Mouse (Mus musculus): ENCODE data around the gene Eif4e2.

The Eif4e2 gene

DNA sequence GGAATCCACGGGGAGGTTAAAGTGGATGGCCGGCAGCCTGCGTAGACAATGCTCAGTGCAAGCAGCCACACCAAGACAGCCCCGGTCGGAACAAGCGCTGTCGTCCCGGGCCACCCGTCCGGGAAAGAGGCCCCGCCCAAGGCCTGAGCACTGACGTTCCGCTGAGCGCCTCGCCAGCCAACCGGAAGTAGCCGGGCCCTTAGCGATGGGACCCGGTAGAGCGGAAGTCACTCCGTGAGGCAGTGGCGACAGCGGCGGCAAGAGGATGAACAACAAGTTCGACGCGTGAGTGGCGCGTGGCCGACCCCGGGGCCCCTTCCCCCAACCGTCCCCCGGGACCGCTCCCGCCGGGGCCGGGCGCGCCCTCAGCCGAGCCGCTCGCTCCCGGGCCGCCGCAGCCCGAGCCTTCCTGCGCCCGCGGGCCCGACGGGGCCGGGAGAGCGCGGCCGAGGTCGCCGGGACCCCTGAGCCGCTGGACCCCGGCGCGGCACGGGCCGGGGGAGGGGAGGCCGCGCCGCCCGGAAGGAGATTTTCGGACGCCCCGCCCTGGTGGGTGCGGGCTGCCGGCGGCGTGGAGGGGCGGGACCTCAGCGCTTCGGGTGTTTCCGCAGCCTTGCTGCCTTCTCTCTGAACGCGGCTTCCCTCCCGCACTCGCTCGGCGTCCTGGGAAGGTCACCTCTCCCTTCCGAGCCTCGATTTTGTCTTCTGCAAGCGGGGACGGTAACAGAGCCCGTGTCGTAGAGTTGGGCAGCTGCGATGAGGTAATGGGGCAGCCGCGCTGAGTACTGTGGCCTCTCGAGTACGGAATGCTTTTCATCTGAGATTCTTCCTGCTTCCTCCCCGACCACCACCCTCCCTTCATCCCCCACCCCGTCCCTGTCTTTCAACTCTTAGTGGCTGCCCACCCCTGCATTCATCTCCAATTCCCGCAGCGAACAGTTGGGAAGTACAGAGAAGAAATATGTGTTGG is at the start of gene Eif4e2:
TSS of gene Eif4e2 (plus strand) at position 180 of the 970 bp plus-strand sequence.
- in situ Hi-C loops (cut with MboI; ENCODE audit: unreplicated experiment in 2 of 2), result no loop called here

DNA sequence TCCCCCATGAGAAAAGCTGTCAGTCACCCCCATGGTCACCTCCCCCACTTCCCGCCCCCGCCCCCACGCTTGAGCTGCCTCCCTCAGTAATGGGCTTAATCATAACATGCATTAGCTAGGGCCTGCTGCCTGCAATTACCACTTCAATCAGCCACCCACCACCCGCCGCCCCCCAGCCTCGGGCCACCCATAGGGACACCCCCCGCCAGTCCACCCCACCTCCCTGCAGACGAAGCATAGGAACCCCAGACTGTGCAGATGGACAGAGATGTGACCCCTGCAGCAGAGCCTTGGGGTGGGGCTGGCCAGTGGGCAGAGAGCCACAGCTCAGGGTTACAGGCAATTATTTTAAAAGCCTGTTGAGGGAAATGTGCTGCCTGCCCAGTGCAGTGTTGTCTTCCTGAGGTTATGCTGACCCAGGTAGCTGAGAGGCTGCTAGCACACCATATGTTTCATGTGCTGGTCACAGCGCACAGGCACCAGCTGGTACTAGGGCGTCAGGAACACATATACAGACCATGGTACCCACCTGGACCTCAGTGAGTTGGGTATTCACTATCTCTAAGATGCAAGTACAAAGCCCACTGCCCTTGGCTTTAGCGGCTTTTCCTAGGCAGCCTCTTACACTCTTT is 49.4 kb upstream of the Eif4e2 start:
- in situ Hi-C loops (cut with MboI; ENCODE audit: unreplicated experiment in 2 of 2), result no loop called here

DNA sequence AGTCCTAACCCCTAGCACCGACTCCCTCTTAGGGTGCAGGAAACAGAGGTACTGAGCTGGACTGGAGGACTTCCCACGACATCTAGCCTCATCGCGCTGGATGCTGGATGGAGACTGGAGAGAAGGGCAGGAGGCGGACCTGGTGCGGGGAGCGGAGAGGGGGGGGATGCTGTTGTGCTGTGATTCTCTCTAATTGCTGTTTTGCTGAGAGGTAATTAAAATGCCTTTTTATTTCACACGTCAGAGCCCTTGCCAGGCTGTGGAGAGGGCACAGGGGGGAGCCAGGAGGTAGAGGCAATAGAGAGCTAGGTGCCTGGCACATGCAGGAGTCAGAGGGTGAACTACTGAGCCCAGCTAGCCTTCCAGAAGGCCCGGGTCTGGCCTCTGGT is 48.9 kb upstream of the Eif4e2 start:
- in situ Hi-C loops (cut with MboI; ENCODE audit: unreplicated experiment in 2 of 2), result no loop called here

DNA sequence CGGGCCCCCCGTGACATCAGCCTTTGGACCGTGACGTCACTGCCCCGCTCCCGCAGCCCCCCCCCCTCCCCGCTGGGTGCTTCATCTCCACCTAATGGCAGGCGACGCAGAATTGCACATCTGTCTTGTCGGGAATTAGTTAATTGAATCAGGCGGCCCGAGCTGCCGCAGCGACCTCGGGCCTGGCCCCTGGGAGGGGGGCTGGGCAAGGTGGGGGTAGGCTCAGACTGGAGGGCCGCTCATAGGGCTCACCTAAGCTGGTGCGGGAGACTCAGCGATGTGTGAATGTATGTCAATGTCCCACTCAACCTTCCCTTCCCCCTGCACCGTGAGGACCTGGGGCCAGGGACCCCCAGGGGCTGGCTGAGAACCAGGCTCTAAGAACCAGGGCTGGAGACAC is 43.3 kb upstream of the Eif4e2 start:
- in situ Hi-C loops (cut with MboI; ENCODE audit: unreplicated experiment in 2 of 2), result no loop called here

DNA sequence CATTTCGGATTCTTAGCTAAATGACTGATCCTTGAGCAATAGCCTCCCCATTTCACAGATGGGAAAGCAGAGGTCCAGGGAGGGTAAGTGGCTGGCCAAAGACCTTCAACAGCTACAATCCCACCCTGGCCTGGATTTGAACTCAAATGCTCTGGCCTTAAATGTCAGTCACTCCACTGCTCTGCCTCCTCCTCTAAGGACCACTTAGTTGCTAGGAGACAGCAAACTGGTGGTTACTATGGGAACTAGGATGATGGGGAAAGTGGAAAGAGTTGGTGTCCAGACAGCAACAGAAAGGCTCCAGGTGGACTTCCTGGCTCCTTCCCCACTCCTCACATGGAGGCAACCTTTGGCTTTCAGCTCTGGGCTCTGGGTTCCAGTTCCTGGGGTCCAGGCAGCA is 42.4 kb upstream of the Eif4e2 start:
- in situ Hi-C loops (cut with MboI; ENCODE audit: unreplicated experiment in 2 of 2), result no loop called here

DNA sequence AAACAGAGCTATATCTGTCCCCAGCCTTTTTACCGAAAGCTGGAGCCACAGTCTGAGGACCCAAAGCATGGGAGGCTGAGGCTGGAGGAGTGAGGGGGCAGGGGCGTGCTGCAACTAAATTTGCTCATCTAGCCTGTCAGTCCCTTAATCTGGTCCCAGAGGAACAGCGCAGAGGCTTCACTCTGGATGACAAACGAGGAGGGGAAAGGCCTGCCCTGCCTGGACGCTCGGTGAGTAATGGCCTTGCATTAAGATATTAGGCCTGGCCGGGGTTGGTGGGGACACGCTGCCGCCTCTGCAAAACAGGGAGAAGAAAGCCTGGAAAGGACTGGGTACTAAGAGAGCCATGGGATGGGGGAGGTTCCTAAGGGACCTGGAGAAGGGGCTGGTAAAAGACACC is 41.4 kb upstream of the Eif4e2 start:
- in situ Hi-C loops (cut with MboI; ENCODE audit: unreplicated experiment in 2 of 2), result no loop called here

DNA sequence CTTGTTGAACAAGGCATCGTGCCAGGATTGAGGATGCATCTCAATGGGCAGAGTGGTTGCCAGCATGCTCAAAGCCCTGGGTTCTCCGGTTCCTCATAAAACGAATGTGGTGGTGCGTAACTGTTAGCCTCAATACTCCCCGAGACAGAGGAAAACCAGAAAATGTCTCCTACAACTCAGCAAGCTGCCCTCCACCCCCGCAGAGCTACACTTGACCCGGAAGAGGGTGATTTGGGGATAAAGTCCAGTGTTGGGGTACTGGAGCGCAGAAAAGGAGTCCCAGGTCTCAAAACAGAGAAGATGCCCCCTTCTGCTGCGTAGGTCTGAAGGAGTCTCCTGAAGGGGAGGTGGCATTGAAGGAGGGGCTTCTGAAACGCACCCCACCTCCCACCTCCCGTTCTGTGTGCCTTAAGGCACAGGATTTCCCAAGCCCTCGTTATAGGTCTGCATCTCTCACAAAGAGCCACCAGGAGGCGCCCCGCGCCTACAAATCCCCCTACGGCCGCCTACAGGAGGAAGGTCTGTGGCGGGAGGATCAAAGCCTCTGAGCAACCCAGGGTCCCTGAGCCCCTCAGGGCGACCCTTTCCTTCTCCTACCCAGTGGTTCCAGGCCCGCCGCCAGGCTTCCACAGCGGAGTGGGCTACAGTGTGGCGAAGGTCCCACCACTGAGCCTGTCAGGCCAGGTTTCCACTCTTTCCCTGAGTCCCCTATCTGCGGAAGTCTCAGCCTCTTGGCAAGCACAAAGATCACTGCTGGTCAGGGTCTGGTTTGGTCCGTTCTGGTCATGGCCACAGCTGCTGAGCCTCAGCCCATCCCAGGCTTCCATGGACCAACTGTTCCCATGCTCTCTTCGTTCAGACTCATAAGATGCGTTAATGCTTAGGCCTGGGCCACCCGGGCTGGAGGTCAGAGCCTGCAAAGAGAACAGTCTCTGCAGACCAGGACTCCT is 39.4 kb upstream of the Eif4e2 start:
- in situ Hi-C loops (cut with MboI; ENCODE audit: unreplicated experiment in 2 of 2), result no loop called here

DNA sequence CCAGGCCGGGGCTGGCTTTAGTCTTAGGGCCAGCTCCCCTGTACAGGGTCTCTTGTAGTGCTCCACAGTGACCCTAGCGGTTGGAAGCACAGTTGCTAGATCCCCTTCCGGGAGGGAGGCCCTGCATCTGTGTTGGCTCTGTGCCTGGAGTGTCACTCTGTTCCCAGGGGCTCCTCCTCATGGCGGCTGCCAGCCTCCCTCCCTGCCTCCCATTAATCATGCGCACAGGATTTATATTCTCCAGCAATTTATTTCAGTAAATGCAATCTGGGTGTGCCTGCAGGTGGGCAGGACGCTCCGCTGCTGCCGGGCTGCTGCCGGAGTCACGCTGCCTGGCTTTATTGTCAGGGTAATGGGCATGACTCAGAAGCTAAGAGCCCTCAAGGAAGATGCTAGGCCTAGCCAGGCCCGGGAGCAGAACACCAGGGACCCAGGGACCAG is 37.8 kb upstream of the Eif4e2 start:
- in situ Hi-C loops (cut with MboI; ENCODE audit: unreplicated experiment in 2 of 2), result no loop called here

DNA sequence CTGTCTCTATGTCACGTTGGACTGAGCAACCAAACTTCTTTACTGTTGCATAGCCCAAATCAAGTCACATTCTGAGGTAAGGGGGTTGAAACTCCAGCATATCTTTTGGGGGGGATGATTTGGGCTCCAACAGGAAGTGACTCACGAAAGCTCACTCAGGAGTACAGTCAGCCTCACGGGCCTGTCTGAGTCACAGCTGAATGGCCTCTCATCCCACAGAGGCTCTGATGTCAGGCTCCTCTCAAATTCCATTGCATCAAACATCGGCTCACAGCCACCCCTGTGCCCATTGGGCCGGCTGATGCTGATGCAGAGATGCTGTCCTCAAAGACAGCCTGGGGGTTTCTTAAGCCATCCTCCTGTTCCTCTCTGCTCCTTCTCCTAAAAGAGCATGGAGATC is 32.8 kb upstream of the Eif4e2 start:
- in situ Hi-C loops (cut with MboI; ENCODE audit: unreplicated experiment in 2 of 2), result loop anchor here in 1 of 2 experiments (10.0 kb wide), 1 partner anchor 136 kb away; no protein-coding TSS in a partner anchor

DNA sequence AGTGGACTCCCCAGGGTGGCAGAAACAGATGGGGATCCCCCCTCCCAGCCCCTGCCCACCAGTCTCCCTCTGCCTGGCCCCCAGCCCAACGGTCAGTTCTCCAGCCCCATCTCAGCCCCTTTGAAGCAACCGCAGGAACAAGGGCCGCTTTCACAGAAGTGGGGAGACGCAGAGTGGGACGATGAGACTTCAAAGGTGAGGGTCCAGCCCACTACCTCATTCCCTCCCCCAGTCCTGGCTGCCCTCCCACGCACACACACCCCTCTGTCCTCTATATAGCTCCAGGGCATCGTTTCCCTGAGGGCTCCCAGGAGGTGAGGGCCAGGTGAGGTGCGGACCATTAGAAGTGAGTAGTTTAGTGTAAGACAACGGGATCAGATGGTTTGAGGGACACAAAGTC is 30.7 kb upstream of the Eif4e2 start, which contains the start of gene Prss56:
TSS of gene Prss56 (plus strand) at position 301 of the 400 bp plus-strand sequence.
- in situ Hi-C loops (cut with MboI; ENCODE audit: unreplicated experiment in 2 of 2), result loop anchor here in 1 of 2 experiments (10.0 kb wide), 1 partner anchor 138 kb away; no protein-coding TSS in a partner anchor

DNA sequence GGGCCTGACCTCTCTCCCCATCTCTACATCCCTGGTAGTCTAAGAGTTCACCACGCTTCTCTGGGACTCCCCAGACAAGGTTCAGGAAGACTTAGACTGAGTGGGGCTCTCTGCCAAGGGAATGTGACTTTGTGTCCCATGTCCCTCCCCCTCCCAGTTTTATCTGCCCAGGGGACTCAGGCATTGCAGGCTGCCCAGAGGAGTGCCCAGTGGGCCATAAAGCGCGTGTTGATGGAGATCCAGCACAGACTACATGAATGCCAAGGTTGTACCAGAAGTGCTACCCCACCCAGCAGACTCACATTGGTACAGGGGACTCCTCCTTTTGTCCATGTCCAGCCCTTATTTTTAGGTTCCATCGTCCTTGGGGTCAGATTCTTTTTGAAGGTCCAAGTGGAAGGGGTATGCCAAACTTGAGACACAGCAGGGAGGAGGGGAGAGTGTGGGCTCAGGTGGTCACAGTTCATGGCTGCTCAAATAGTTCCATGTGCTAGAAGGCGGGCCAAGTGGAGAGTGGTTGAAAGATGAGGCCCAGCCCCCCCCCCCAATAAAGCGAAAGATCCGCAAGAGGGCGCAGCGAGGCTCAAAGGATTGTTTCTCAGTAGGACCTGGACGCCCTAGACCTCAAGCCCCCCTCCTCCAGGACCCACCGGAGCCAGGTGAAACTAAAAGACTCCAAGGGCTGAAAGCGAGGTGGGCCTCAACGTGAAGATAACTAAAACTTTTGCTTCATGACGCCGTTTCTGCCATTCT is 29.5 kb upstream of the Eif4e2 start:
- in situ Hi-C loops (cut with MboI; ENCODE audit: unreplicated experiment in 2 of 2), result loop anchor here in 1 of 2 experiments (10.0 kb wide), 1 partner anchor 139 kb away; no protein-coding TSS in a partner anchor

DNA sequence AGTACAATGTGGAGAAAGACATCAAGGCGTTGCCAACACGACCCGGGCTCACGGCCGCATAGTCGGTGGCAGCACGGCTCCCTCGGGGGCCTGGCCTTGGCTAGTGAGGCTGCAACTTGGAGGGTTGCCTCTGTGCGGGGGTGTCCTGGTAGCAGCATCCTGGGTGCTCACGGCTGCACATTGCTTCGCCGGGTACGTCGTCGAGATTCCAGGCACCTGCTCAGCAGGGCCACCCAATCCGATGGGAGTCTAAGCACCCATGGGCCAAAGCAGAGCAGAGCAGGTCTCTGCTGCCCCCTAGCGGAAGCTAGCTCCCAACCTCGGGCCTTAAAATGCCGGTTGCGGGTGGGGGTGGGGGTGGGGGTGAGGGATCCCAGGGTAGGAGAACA is 29.0 kb upstream of the Eif4e2 start:
- in situ Hi-C loops (cut with MboI; ENCODE audit: unreplicated experiment in 2 of 2), result loop anchor here (5.0 to 10.0 kb wide), 3 partner anchors 82 to 567 kb away; partner anchors contain the start of gene Alpi (in 1 of the 2)

DNA sequence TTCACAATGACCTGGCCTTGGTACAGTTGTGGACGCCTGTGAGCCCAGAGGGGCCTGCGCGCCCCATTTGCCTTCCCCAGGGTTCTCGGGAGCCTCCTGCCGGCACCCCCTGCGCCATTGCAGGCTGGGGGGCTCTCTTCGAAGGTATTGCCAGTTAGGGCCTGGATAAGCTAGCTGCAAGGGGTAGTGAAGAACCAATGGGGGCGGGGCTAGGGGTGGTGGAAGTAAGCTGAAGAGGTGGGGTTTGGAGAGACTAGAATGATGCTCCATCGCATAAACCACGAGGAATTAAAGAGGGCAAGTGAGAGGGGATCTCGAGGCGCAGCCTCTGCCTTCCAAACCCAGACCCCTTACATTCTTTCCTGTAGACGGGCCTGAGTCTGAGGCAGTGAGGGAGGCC is 28.2 kb upstream of the Eif4e2 start:
- in situ Hi-C loops (cut with MboI; ENCODE audit: unreplicated experiment in 2 of 2), result loop anchor here (5.0 to 10.0 kb wide), 3 partner anchors 83 to 568 kb away; partner anchors contain the start of gene Alpi (in 1 of the 2)

DNA sequence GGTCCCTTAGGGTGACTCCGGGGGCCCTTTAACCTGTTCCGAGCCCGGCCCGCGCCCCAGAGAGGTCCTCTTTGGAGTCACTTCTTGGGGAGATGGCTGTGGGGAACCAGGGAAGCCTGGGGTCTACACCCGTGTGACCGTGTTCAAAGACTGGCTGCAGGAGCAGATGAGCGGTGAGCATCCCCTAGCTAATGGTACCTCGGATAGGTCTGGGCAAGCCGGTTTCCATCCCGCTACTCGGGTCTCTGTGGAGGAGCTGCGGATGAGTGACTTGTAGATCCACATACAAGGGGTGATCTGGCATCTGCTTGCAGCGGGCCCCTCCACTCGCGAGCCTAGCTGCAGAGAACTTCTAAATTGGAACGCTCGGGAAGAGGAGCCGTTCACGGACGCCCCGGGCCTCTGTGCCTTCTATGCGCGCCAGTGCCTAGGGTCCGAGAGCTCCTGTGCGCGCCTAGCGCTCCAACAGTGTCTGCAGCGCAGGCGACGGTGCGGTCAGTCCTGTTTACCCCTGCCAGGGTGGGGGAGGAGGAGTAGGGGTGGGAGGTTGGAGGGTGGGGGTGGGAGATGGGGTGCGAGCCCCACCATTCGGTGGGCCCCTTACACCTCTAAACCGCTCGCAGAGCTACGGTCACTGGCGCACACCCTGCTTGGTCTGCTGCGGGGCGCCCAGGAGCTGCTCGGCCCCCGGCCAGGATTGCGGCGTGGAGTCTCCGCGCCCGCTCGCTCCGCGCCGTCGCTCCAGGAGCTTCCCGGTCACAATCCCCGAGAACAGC is 27.3 kb upstream of the Eif4e2 start:
- in situ Hi-C loops (cut with MboI; ENCODE audit: unreplicated experiment in 2 of 2), result loop anchor here (5.0 to 10.0 kb wide), 3 partner anchors 84 to 569 kb away; partner anchors contain the start of gene Alpi (in 1 of the 2)

DNA sequence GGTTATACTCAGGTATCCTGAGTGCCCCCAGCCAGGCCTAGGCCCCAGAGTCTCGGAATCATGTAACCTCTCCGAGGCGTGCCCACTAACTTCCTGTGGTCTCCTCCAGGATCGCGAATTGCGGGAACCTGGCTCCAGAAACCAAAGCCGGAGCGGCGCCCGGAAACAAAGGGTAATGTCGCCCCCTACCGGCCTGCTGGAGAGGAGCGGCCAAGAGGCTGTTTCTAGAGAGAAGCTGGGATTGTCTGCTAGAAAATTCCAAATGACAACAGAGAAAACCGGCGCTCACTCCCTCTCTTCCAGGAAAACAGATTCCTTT is 26.7 kb upstream of the Eif4e2 start:
- in situ Hi-C loops (cut with MboI; ENCODE audit: unreplicated experiment in 2 of 2), result loop anchor here (5.0 to 10.0 kb wide), 3 partner anchors 85 to 570 kb away; partner anchors contain the start of gene Alpi (in 1 of the 2)

DNA sequence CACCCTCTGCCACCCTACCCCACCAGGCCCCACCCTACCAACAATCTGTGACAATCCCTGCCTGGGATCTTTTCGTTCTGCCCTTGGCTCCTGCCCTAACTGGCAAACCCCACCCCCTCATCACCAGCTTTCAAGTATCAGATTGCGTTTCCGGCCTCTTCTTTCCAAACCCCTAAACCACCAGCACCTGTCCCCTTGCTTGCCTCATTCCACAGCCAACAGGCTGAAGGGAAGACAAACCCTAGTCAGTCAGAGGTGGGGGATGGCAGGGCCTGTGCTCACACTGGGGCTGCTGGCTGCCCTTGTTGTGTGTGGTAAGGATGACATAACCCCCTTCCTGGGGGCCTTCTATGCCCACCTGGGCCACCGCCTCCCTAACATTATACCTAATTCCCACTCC is 23.3 kb upstream of the Eif4e2 start, which contains the start of gene Chrnd:
TSS of gene Chrnd (plus strand) at position 179 of the 400 bp plus-strand sequence.
- in situ Hi-C loops (cut with MboI; ENCODE audit: unreplicated experiment in 2 of 2), result no loop called here

DNA sequence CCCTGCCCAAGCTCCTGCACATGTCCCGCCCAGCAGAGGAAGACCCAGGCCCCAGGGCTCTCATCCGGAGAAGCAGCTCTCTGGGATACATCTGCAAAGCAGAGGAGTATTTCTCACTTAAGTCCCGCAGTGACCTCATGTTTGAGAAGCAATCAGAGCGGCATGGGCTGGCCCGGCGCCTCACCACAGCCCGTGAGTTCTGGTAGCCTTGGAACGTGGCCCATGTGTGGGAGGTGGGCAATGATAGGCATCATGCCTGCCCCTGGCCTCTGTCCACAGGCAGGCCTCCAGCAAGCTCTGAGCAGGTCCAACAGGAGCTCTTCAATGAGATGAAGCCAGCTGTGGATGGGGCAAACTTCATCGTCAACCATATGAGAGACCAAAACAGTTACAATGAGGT is 16.4 kb upstream of the Eif4e2 start:
- in situ Hi-C loops (cut with MboI; ENCODE audit: unreplicated experiment in 2 of 2), result no loop called here
